In genomic region chr12:17992572-17992971, GRCm38 (mm10) we compare ENCODE assay signal across 8 mouse cellular contexts.
A peak's percentile ranks its signal among the peaks of the same experiment; 100 is the strongest.
DNase-seq lines count a peak whose midpoint lies in the region; ATAC-seq and TF ChIP-seq lines count a peak whose summit lies in the region.
"Not testable (repeated sequence)": the region's sequence is repeated elsewhere in the genome, so short reads cannot be mapped to it uniquely, and the experiment has no call there.

No protein-coding gene starts in this region.

- intact Hi-C loops in left cerebral cortex, adult 2 months (cut with DNase I), result not testable (repeated sequence)

- H3K9ac ChIP-seq in embryonic facial prominence, embryonic 11.5 days (replicated peaks; ENCODE audit: low read length), result peak overlapping the region; percentile 69
- H3K9ac ChIP-seq in hindbrain, embryonic 15.5 days, result peak overlapping the region; percentile 56
- peak overlapping the region; percentile 49 for H3K9ac ChIP-seq in lung, embryonic 15.5 days
- H3K9ac ChIP-seq in neural tube, embryonic 15.5 days (replicated peaks), result peak overlapping the region; percentile 42

- H3K27ac ChIP-seq in embryonic facial prominence, embryonic 11.5 days (replicated peaks; ENCODE audit: low read depth, low read length); left cerebral cortex, adult 2 months; lung, embryonic 15.5 days: not testable (repeated sequence)
- 0 out of 2 replicates have a peak overlapping the region, but pooled peaks have one; percentile 17 for H3K27ac ChIP-seq in hindbrain, embryonic 15.5 days (replicated peaks)
- H3K27ac ChIP-seq in neural tube, embryonic 15.5 days (replicated peaks), result 0 out of 2 replicates have a peak overlapping the region, but pooled peaks have one; percentile 20

- peak; percentile 95 for DNase-seq in ZHBTc4 (ENCODE audit: low read depth, low spot score)
- peak; percentile 86 for DNase-seq in embryonic facial prominence, embryonic 11.5 days (ENCODE audit: low spot score)
- DNase-seq in gastrocnemius, postnatal 4 days (ENCODE audit: low spot score in 2 of 2), result peak; percentile 13 to 16
- DNase-seq in left cerebral cortex, adult 2 months (ENCODE audit: extremely low spot score in 1 of 2, low spot score in 2 of 2), result peak; percentile 11
- peak; percentile 39 for DNase-seq in thymus, postnatal 0 days (ENCODE audit: low spot score)

- not testable (repeated sequence) for TF ChIP-seq CTCF in left cerebral cortex, adult 2 months (IDR thresholded peaks at IDR 0.05)

- H3K36me3 ChIP-seq in embryonic facial prominence, embryonic 11.5 days (replicated peaks; ENCODE audit: control insufficient read depth, insufficient read depth, low read depth, low read length); hindbrain, embryonic 15.5 days; lung, embryonic 15.5 days; neural tube, embryonic 15.5 days: not testable (repeated sequence)

- H3K4me3 ChIP-seq in embryonic facial prominence, embryonic 11.5 days (ENCODE audit: low read depth, low read length), result peak overlapping the region; percentile 51
- H3K4me3 ChIP-seq in hindbrain, embryonic 15.5 days, result peak overlapping the region; percentile 50
- H3K4me3 ChIP-seq in left cerebral cortex, adult 2 months, result 0 out of 2 replicates have a peak overlapping the region, but pooled peaks have one; percentile 14
- H3K4me3 ChIP-seq in lung, embryonic 15.5 days, result peak overlapping the region; percentile 56
- peak overlapping the region; percentile 54 for H3K4me3 ChIP-seq in neural tube, embryonic 15.5 days (replicated peaks)

- H3K4me1 ChIP-seq in embryonic facial prominence, embryonic 11.5 days (ENCODE audit: control insufficient read depth, insufficient read depth, low read length); hindbrain, embryonic 15.5 days (replicated peaks); lung, embryonic 15.5 days; neural tube, embryonic 15.5 days: not testable (repeated sequence)

- not testable (repeated sequence) for H3K27me3 ChIP-seq in embryonic facial prominence, embryonic 11.5 days (ENCODE audit: control insufficient read depth, insufficient read depth, low read length); hindbrain, embryonic 15.5 days; lung, embryonic 15.5 days; neural tube, embryonic 15.5 days (replicated peaks)

- ATAC-seq in embryonic facial prominence, embryonic 11.5 days (replicated peaks; ENCODE audit: insufficient number of reproducible peaks, low FRiP score, low TSS enrichment, low read depth), result peak; percentile 76
- peak; percentile 94 for ATAC-seq in hindbrain, embryonic 15.5 days (ENCODE audit: low FRiP score, low read depth)
- ATAC-seq in lung, embryonic 15.5 days (ENCODE audit: borderline replicate concordance, extremely low read depth, low FRiP score, low TSS enrichment), result peak; percentile 89; the same call in 1 of the 2 replicates
- peak; percentile 88; the same call in 1 of the 2 replicates for ATAC-seq in neural tube, embryonic 15.5 days (ENCODE audit: low FRiP score)

- H3K9me3 ChIP-seq in embryonic facial prominence, embryonic 11.5 days (replicated peaks; ENCODE audit: control insufficient read depth, low read length); hindbrain, embryonic 15.5 days; lung, embryonic 15.5 days; neural tube, embryonic 15.5 days (replicated peaks): not testable (repeated sequence)

- WGBS in embryonic facial prominence, embryonic 11.5 days, result under 1% methylated on average over 44 of the region's 44 CpGs
- under 1% methylated on average over 42 of the region's 44 CpGs for WGBS in hindbrain, embryonic 15.5 days
- 2% methylated on average over 35 of the region's 44 CpGs for WGBS in lung, embryonic 15.5 days
- WGBS in neural tube, embryonic 15.5 days, result under 1% methylated on average over 37 of the region's 44 CpGs

- peak overlapping the region; percentile 43 for H3K4me2 ChIP-seq in embryonic facial prominence, embryonic 11.5 days (ENCODE audit: low read depth, low read length)
- peak overlapping the region; percentile 59 for H3K4me2 ChIP-seq in hindbrain, embryonic 15.5 days
- H3K4me2 ChIP-seq in lung, embryonic 15.5 days, result peak overlapping the region; percentile 65
- H3K4me2 ChIP-seq in neural tube, embryonic 15.5 days, result peak overlapping the region; percentile 62

Comparison
In these comparisons a context has a peak if more than half of its experiments do, and no peak if none do; other contexts are left out.
1. DNase-seq: peak in every context shown above with its lines; median percentile 95 in ZHBTc4; 86 in embryonic facial prominence, embryonic 11.5 days; 39 in thymus, postnatal 0 days; 14 in gastrocnemius, postnatal 4 days; 11 in left cerebral cortex, adult 2 months.